Mouse (Mus musculus) embryonic facial prominence, embryonic 14.5 days (tissue): ENCODE results near the gene Frzb. TPM values are rescaled to one million over a fixed set of nuclear protein-coding genes. Genes with fewer than 3 reads are reported as not detected.

Experiments
- ATAC-seq: fragments of 200-750 bp; cut with Nextera tagmentation; 2 replicates; pipeline ENCODE4 v1.8.0; 2017; ENCODE audit warnings: low read depth, moderate number of reproducible peaks, moderate TSS enrichment
- DNase-seq: peaks from one replicate; pipeline ENCODE4 v3.0.0-alpha.2; 2015; ENCODE audit warnings: low spot score
- H3K27ac ChIP-seq: fragments of 300-500 bp; sonication (generic); replicated peaks from 2 replicates; pipeline ENCODE4 v1.5.1; 2014; ENCODE audit warnings: low read depth, mild to moderate bottlenecking, low read length, moderate library complexity
- H3K27me3 ChIP-seq: fragments of 300-500 bp; sonication (generic); replicated peaks from 2 replicates; pipeline ENCODE4 v1.6.1; 2014; ENCODE audit warnings: low read length; ENCODE audit not compliant: control insufficient read depth, insufficient read depth
- H3K36me3 ChIP-seq: fragments of 300-500 bp; sonication (generic); 2 replicates; pipeline ENCODE4 v1.6.1; 2014; ENCODE audit warnings: low read length, mixed read lengths; ENCODE audit not compliant: control insufficient read depth, insufficient read depth
- H3K4me1 ChIP-seq: fragments of 300-500 bp; sonication (generic); 2 replicates; pipeline ENCODE4 v1.6.1; 2014; ENCODE audit warnings: antibody characterized with exemption, low read length; ENCODE audit not compliant: control insufficient read depth, insufficient read depth
- H3K4me2 ChIP-seq: fragments of 300-500 bp; sonication (generic); 2 replicates; pipeline ENCODE4 v1.6.1; 2014; ENCODE audit warnings: low read depth, mild to moderate bottlenecking, low read length, moderate library complexity, mixed read lengths
- H3K4me3 ChIP-seq: fragments of 300-500 bp; sonication (generic); 2 replicates; pipeline ENCODE4 v1.5.1; 2014; ENCODE audit warnings: low read depth, mild to moderate bottlenecking, low read length
- H3K9ac ChIP-seq: fragments of 300-500 bp; sonication (generic); 2 replicates; pipeline ENCODE4 v1.6.1; 2014; ENCODE audit warnings: low read depth, mild to moderate bottlenecking, low read length, moderate library complexity, mixed read lengths
- H3K9me3 ChIP-seq: fragments of 300-500 bp; sonication (generic); 2 replicates; pipeline ENCODE4 v1.6.1; 2016; ENCODE audit warnings: low read length; ENCODE audit not compliant: control insufficient read depth
- WGBS: fragments of 180-500 bp; shearing (Covaris S2); extraction: QIAGEN DNeasy Blood & Tissue Kit; methylation state at CpG from one replicate; pipeline ENCODE4 v1.1.7; 2014; 5-methylcytosine and 5-hydroxymethylcytosine counted together
- polyA plus RNA-seq: library from polyadenylated mRNA; unstranded; fragments of >200 nt; fragmentation: Nextera tagmentation; extraction: Ambion mirVana; gene quantifications from 2 replicates; pipeline ENCODE4 v1.2.1, GENCODE M21; 2014

Frzb gene
- polyA plus RNA-seq, 1 experiment from 2014 or later: 22.3 TPM

DNA sequence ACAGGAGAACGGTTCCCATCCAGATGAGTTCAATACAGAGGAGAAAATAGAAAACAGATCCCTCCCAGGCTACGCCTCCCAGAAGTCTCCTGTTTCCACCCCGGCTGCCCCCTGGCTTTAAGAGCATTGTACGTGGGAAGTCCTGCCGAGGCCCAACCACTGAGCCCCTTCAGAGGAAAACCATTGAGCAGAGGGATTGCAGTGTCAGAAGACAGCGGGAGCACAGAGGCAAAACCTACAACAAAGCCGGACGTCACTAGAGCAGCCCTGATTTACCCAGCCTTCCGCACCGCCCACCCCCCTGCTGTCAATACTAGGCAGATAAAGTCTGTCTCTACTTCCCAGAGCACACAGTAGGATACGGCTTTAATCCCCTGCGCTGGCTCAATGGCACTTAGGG lies 806 bp upstream of the Frzb start:
- Histone ChIP-seq H3K4me2 (peak overlapping the region; percentile 98), H3K27ac (peak overlapping the region; percentile 79), H3K9ac (peak overlapping the region; percentile 69; the same call in 1 of the 2 replicates), H3K4me1 (no peaks in the 10 kb centered on the region), H3K27me3 (peaks cover 14% of the 10 kb centered on the region), H3K36me3 (no peaks in the 10 kb centered on the region), H3K4me3 (peak overlapping the region; percentile 65), H3K9me3 (no peaks in the 10 kb centered on the region)
- DNase-seq (peak; percentile 75), ATAC-seq (peak; percentile 62)
- 2% methylated on average over 12 of the region's 12 CpGs for WGBS

DNA sequence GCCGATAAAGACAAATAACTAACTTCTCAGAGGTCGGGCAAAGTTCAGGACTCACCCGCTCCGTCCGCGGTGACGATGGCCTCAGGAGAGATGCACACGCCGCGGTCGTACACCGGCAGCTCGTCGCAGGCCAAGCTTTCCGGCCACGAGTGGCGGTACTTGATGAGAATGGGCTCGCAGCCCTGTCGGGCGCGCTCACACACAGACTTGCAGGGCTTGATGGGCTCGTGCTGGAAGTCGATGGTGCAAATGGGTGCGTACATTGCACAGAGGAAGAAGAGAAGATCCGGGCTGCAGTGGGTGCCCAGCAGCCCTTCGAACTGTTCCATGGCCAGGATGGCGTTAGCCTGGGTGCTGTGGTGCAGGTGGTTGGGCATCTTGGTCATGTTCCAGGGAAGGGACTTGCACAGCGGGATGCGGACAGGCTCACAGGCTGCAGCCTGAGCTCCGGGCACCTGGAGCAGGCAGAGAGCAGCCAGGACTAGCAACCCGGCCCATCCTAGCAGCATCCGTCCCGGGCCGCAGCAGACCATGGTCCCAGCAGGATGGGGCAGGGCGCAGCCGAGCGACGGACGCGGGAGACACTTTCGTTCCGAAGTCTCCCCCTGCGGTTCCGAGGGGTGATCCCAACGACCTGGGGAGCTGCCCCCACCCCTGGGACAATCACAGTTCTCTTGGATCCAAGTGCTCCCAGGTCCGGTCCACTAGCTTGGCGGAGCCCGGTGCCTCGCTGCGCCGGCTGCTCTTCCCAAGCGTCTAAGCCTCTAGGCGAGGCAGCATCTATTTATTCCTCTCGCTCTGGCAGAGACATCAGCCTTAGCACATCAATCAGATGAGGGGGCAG lies 895 bp downstream of the Frzb start:
- peak; percentile 32 for DNase-seq
- peak overlapping the region; percentile 69 for H3K9ac ChIP-seq
- peak overlapping the region; percentile 98 for H3K4me2 ChIP-seq
- H3K4me3 ChIP-seq: peak overlapping the region; percentile 65
- H3K27ac ChIP-seq: peak overlapping the region; percentile 49
- no peaks in the 10 kb centered on the region for H3K36me3 ChIP-seq
- H3K4me1 ChIP-seq: no peaks in the 10 kb centered on the region
- peak; percentile 45; the same call in 1 of the 2 replicates for ATAC-seq
- WGBS: under 1% methylated on average over 47 of the region's 54 CpGs
- peaks cover 14% of the 10 kb centered on the region for H3K27me3 ChIP-seq
- H3K9me3 ChIP-seq: no peaks in the 10 kb centered on the region

DNA sequence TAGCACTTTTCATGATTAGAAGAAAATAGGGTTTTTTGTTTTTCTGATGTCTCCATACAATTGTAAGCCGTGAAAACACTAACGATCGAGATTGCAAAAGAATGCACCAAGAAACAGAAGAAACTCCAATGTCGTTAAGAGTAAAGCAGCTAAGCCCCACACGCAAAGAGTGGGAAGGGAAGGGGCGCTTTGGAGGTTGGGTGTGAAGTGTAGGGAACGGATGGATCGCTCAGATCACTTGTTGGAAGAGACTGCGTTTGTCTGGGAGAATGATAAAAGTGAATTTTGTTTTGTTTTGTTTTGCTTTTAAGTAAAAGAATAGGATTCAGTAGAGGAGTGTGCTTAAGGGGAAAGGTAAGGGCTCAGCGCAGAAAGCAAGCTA lies 1.5 kb downstream of the Frzb start:
- DNase-seq (no peak), ATAC-seq (no peak)
- 8% methylated on average over 10 of the region's 10 CpGs for WGBS
- H3K36me3 ChIP-seq: no peaks in the 10 kb centered on the region
- no peak overlapping the region for H3K27ac ChIP-seq
- no peaks in the 10 kb centered on the region for H3K4me1 ChIP-seq
- H3K27me3 ChIP-seq: peaks cover 14% of the 10 kb centered on the region
- H3K9ac ChIP-seq: peak overlapping the region; percentile 69
- H3K9me3 ChIP-seq: no peaks in the 10 kb centered on the region
- peak overlapping the region; percentile 65 for H3K4me3 ChIP-seq
- H3K4me2 ChIP-seq: peak overlapping the region; percentile 98

DNA sequence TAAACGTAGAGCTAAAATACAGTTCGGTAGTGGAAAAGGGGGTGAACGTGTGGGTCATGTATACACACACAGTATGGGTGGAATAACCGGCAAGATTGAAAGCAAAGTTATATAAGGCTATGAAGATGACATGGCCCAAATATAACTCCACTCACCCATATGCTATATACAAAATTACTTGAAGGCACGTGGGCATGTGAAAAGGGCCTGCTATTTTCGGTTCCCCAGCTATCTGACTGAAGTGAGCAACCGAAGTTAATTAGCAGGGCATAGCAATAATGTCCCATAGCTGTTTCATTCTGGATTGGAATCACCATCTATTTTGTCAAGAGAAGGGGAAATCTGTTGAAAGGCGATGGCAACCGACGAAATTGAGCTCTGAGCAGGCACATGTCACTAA lies 1.9 kb downstream of the Frzb start:
- Histone ChIP-seq H3K4me1 (no peaks in the 10 kb centered on the region), H3K9me3 (no peaks in the 10 kb centered on the region), H3K4me3 (peak overlapping the region; percentile 65), H3K9ac (peak overlapping the region; percentile 69; the same call in 1 of the 2 replicates), H3K27me3 (peaks cover 14% of the 10 kb centered on the region), H3K27ac (no peak overlapping the region), H3K36me3 (no peaks in the 10 kb centered on the region), H3K4me2 (peak overlapping the region; percentile 98)
- 35% methylated on average over 10 of the region's 10 CpGs for WGBS
- ATAC-seq (no peak), DNase-seq (no peak)

DNA sequence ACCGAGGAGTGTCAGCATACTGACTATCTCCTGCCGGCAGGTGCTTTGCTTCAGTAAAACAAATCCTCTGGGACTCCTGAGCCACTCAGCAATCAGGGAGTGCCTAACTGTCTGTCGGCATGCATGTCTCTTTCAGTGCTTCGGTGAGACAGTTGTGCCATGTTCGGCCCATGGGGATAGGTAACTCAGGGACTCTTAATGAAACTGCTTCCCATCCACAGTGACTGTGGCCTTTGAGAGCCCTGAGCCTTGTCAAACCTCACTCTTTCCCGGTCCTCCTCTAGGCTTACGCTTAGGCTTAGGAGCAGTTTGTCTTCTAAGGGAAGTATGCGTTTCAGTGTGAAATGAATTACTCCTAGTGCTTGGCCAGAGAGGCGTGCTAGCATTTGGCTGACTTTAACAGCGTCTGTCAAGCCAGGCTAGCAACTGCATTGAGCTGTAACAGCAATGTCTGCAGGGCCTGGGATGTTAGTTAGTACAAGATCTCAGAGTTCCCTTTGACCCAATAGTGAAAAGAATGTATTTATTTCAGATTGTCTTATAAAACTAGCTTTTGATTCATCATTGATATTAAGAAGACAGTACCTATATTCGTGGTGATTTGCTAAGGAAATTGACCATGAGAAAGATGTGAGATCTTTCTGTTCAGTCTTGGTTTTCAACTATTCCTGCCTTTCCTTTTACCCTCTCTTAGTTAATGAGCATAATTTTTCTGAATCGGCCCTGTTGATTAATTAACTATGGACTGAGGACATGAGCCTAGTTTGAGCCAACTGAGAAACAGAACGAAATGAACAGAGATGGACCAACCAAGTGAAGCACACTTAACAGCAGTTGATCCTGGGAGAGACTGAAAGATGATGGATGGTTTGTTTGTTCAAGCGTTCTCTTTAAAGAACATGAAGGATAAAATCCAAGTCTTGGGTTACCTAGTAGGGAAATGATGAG lies 2.7 kb downstream of the Frzb start:
- WGBS: 50% methylated on average over 14 of the region's 14 CpGs
- peaks cover 14% of the 10 kb centered on the region for H3K27me3 ChIP-seq

DNA sequence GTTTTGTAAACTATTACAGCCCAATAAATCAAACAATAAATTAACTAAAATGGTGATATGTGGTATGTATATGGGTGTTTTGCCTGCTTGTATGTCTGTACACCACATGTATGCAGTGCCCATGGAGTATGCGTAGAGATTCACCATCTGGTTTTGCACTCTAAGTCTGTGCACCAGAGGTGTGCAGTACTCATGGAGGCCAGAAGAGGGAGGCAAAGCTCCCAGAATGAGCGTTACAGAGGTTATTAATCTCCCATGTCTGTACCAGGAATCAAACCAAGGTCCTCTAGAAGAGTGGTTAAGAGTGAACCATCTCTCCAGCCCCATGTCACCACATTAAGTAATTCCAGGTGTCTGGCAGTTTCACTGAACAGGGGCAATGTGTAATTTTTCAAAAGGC lies 3.5 kb downstream of the Frzb start:
- Histone ChIP-seq H3K9ac (no peak overlapping the region), H3K4me2 (no peak overlapping the region), H3K4me1 (no peaks in the 10 kb centered on the region), H3K27me3 (peaks cover 14% of the 10 kb centered on the region), H3K36me3 (no peaks in the 10 kb centered on the region), H3K4me3 (0 out of 2 replicates have a peak overlapping the region, but pooled peaks have one; percentile 65), H3K9me3 (no peaks in the 10 kb centered on the region), H3K27ac (no peak overlapping the region)
- DNase-seq: no peak
- WGBS: 98% methylated on average over 2 of the region's 2 CpGs
- ATAC-seq: no peak

More for the DNA sequence above, 2.7 kb downstream of the Frzb start:
- no peak for ATAC-seq
- DNase-seq: peak; percentile 41
- Histone ChIP-seq H3K36me3 (no peaks in the 10 kb centered on the region), H3K4me3 (peak overlapping the region; percentile 65), H3K4me2 (peak overlapping the region; percentile 98), H3K4me1 (no peaks in the 10 kb centered on the region), H3K9ac (no peak overlapping the region), H3K9me3 (no peaks in the 10 kb centered on the region), H3K27ac (no peak overlapping the region)

DNA sequence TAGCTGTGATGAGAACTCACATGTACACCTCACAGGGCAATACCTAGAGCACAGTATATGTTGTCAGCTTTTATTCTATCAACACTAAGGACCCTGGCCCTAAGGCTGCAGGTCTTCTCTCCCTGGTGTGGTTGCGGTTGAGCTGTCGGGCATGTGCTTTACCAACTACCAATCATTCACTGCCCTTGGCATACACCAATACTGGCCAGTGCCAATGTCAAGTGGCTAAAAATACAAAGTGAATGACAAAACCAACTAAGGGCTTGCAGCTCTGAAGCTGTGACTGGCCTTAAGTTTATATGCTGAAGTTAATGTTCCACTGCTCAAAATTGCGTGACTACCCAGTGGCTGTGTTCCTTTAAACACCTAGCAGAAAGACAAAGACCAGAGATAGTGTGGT lies 6.0 kb downstream of the Frzb start:
- no peaks in the 10 kb centered on the region for H3K4me1 ChIP-seq
- H3K27ac ChIP-seq: no peak overlapping the region
- H3K9ac ChIP-seq: no peak overlapping the region
- no peak for ATAC-seq
- H3K4me2 ChIP-seq: no peak overlapping the region
- H3K4me3 ChIP-seq: no peak overlapping the region
- no peak for DNase-seq
- H3K9me3 ChIP-seq: no peaks in the 10 kb centered on the region
- H3K27me3 ChIP-seq: peaks cover 8% of the 10 kb centered on the region
- H3K36me3 ChIP-seq: no peaks in the 10 kb centered on the region
- WGBS: 92% methylated on average over 3 of the region's 3 CpGs

DNA sequence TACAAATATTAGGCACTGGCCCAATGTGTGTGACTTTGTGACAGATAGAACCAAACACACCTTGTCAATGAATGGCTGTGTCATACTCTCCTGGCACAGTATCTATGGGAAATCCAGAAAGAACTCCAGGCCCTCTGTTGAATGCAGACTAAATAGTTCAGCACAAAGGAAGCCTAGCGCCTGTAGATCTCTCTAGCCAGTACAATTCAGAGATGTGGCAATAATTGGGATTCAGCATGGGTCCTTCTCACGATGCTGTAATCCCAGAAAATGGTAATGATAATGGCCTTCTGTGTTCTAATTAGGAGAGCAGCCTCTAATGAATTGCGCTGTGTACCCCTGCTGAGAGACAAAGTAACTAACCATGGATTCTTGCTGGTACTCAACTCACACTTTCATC lies 8.6 kb downstream of the Frzb start:
- Histone ChIP-seq H3K4me1 (no peaks in the 10 kb centered on the region), H3K27me3 (no peaks in the 10 kb centered on the region), H3K4me2 (no peak overlapping the region), H3K4me3 (no peak overlapping the region), H3K9ac (no peak overlapping the region), H3K9me3 (no peaks in the 10 kb centered on the region), H3K27ac (no peak overlapping the region), H3K36me3 (no peaks in the 10 kb centered on the region)
- WGBS: 70% methylated on average over 3 of the region's 3 CpGs
- ATAC-seq (no peak), DNase-seq (no peak)
